Mouse (Mus musculus) adrenal gland, adult 8-10 months (tissue): ENCODE data around the gene Arhgap15. TPM values are rescaled to one million over a fixed set of nuclear protein-coding genes. Genes with fewer than 3 reads are reported as not detected.

Source experiments
- DNase-seq: peaks from one replicate; pipeline ENCODE4 v3.0.0; 2022
- total RNA-seq, 4 experiments: library from RNA; stranded (reverse); gene quantifications; 2 replicates each; pipeline ENCODE4 v1.2.4; 2022

Gene Arhgap15
- total RNA-seq, 4 experiments from 2014 or later, result 1.3 to 3.8 (median 2.5) TPM

- DNase-seq, result no peak
Observed at GRCm38 (mm10) chr2:44356887-44357251, 608.2 kb downstream of the Arhgap15 start.

- no peak for DNase-seq
Observed at GRCm38 (mm10) chr2:44380225-44380624, 631.6 kb downstream of the Arhgap15 start.

- no peak for DNase-seq
Observed at GRCm38 (mm10) chr2:44384541-44384940, 635.9 kb downstream of the Arhgap15 start.

GRCm38 (mm10) chr2:44389556-44389955, 640.9 kb downstream of the Arhgap15 start:
- DNase-seq, result no peak

- no peak for DNase-seq
Observed at GRCm38 (mm10) chr2:44393789-44394188, 645.2 kb downstream of the Arhgap15 start.

- no peak for DNase-seq
Observed at GRCm38 (mm10) chr2:44394956-44395501, 646.4 kb downstream of the Arhgap15 start.

GRCm38 (mm10) chr2:44395577-44395976, 647.0 kb downstream of the Arhgap15 start:
- no peak for DNase-seq

- no peak for DNase-seq
Observed at GRCm38 (mm10) chr2:44397209-44397608, 648.6 kb downstream of the Arhgap15 start.

- DNase-seq, result no peak
Observed at GRCm38 (mm10) chr2:44397735-44398337, 649.2 kb downstream of the Arhgap15 start.

GRCm38 (mm10) chr2:44399191-44399926, 650.7 kb downstream of the Arhgap15 start:
- DNase-seq, result no peak

GRCm38 (mm10) chr2:44401704-44402422, 653.2 kb downstream of the Arhgap15 start:
- no peak for DNase-seq

GRCm38 (mm10) chr2:44411660-44412059, 663.0 kb downstream of the Arhgap15 start:
- no peak for DNase-seq

GRCm38 (mm10) chr2:44416331-44416730, 667.7 kb downstream of the Arhgap15 start:
- no peak for DNase-seq

- DNase-seq, result no peak
Observed at GRCm38 (mm10) chr2:44419547-44420225, 671.1 kb downstream of the Arhgap15 start.

- DNase-seq, result no peak
Observed at GRCm38 (mm10) chr2:44430521-44430920, 681.9 kb downstream of the Arhgap15 start.

GRCm38 (mm10) chr2:44436652-44437051, 688.0 kb downstream of the Arhgap15 start:
- DNase-seq, result no peak

GRCm38 (mm10) chr2:44437496-44438057, 689.0 kb downstream of the Arhgap15 start:
- no peak for DNase-seq

- no peak for DNase-seq
Observed at GRCm38 (mm10) chr2:44438070-44438469, 689.4 kb downstream of the Arhgap15 start.

- no peak for DNase-seq
Observed at GRCm38 (mm10) chr2:44444938-44445337, 696.3 kb downstream of the Arhgap15 start.
